Mouse (Mus musculus) hindbrain, embryonic 14.5 days (tissue): ENCODE data around the gene Vti1a. TPM values are rescaled to one million over a fixed set of nuclear protein-coding genes. Genes with fewer than 3 reads are reported as not detected.

ENCODE experiments used
- ATAC-seq: fragments of 200-750 bp; cut with Nextera tagmentation; 2 replicates; pipeline ENCODE4 v1.8.0; 2017; ENCODE audit warnings: moderate number of reproducible peaks, mild to moderate bottlenecking, moderate TSS enrichment, moderate library complexity; ENCODE audit not compliant: low FRiP score
- DNase-seq: peaks from one replicate; pipeline ENCODE4 v3.0.0-alpha.2; 2015; ENCODE audit warnings: low spot score
- H3K27ac ChIP-seq: fragments of 300-500 bp; sonication (generic); 2 replicates; pipeline ENCODE4 v1.5.1; 2014; ENCODE audit warnings: mild to moderate bottlenecking, moderate library complexity
- H3K27me3 ChIP-seq: fragments of 300-500 bp; sonication (generic); 2 replicates; pipeline ENCODE4 v1.6.1; 2014; ENCODE audit warnings: mild to moderate bottlenecking, low read length, mixed read lengths; ENCODE audit not compliant: control insufficient read depth, insufficient read depth
- H3K36me3 ChIP-seq: fragments of 300-500 bp; sonication (generic); replicated peaks from 2 replicates; pipeline ENCODE4 v1.6.1; 2014; ENCODE audit not compliant: control insufficient read depth, insufficient read depth
- H3K4me1 ChIP-seq: fragments of 300-500 bp; sonication (generic); replicated peaks from 2 replicates; pipeline ENCODE4 v1.6.1; 2014; ENCODE audit warnings: antibody characterized with exemption, low read length, mixed read lengths; ENCODE audit not compliant: control insufficient read depth, insufficient read depth
- H3K4me2 ChIP-seq: fragments of 300-500 bp; sonication (generic); replicated peaks from 2 replicates; pipeline ENCODE4 v1.6.1; 2014; ENCODE audit warnings: mild to moderate bottlenecking, moderate library complexity
- H3K4me3 ChIP-seq: fragments of 300-500 bp; sonication (generic); replicated peaks from 2 replicates; pipeline ENCODE4 v1.5.1; 2014; ENCODE audit warnings: mild to moderate bottlenecking, low read length
- H3K9ac ChIP-seq: fragments of 300-500 bp; sonication (generic); 2 replicates; pipeline ENCODE4 v1.6.1; 2014
- H3K9me3 ChIP-seq: fragments of 300-500 bp; sonication (generic); 2 replicates; pipeline ENCODE4 v1.6.1; 2016; ENCODE audit warnings: low read length; ENCODE audit not compliant: control insufficient read depth
- WGBS: fragments of 180-500 bp; shearing (Covaris S2); extraction: QIAGEN DNeasy Blood & Tissue Kit; methylation state at CpG from one replicate; pipeline ENCODE4 v1.1.7; 2014; 5-methylcytosine and 5-hydroxymethylcytosine counted together
- polyA plus RNA-seq: library from polyadenylated mRNA; unstranded; fragments of >200 nt; fragmentation: Nextera tagmentation; extraction: Ambion mirVana; gene quantifications from 2 replicates; pipeline ENCODE4 v1.2.1, GENCODE M21; 2014

The Vti1a gene
- 32.1 and 35.4 TPM in 2 replicates for polyA plus RNA-seq

DNA sequence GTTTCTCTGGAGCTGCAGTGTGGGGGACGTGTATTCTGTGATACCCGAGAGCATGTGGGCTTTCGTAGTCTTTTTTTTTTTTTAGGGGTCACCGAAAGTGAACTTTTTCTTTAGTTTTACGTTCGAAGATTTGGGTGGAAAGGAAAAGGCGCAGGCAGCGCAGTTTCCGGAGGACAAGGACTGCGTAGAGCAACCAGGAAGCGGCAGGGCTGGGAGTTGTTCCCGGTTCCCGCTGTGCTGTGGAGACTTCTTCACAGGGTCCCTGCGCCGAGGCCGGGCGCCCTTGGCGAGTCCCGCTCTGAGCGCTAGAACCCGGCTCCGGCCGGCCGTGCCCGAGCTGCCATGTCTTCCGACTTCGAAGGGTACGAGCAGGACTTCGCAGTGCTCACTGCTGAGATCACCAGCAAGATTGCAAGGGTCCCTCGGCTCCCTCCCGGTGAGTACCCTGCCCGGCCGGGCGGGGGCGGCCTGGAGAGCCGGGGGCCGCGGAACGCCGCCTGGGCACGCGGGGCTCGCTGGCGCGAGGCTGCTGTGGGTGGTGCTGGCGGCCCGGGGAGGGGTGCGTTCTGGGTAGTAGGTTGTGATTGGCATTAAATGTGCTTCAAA is at the start of gene Vti1a:
Gene Vti1a, plus strand, starts transcription at position 187 of the 606 bp plus-strand sequence.
- Histone ChIP-seq H3K4me2 (peak within 1 kb of the TSS; percentile 92), H3K4me3 (peak within 1 kb of the TSS; percentile 80), H3K27ac (peak within 1 kb of the TSS; percentile 85), H3K9me3 (no peaks in the 10 kb centered on the region), H3K27me3 (no peaks in the 10 kb centered on the region), H3K4me1 (peaks cover 27% of the 10 kb centered on the region), H3K36me3 (peaks cover 18% of the 10 kb centered on the region; the same call in 1 of the 2 replicates), H3K9ac (peak within 1 kb of the TSS; percentile 91)
- under 1% methylated on average over 48 of the region's 48 CpGs for WGBS
- DNase-seq (peak; percentile 93), ATAC-seq (peak; percentile 93)

- Histone ChIP-seq H3K4me2 (no peak overlapping the region), H3K36me3 (no peaks in the 10 kb centered on the region), H3K4me3 (no peak overlapping the region), H3K9ac (no peak overlapping the region), H3K9me3 (no peaks in the 10 kb centered on the region), H3K27me3 (no peaks in the 10 kb centered on the region), H3K27ac (no peak overlapping the region), H3K4me1 (no peaks in the 10 kb centered on the region)
- WGBS, result 93% methylated on average over 3 of the region's 3 CpGs
- ATAC-seq (no peak), DNase-seq (no peak)
These were observed 49.3 kb upstream of the Vti1a start for GRCm38 (mm10) chr19:55266786-55267185.

DNA sequence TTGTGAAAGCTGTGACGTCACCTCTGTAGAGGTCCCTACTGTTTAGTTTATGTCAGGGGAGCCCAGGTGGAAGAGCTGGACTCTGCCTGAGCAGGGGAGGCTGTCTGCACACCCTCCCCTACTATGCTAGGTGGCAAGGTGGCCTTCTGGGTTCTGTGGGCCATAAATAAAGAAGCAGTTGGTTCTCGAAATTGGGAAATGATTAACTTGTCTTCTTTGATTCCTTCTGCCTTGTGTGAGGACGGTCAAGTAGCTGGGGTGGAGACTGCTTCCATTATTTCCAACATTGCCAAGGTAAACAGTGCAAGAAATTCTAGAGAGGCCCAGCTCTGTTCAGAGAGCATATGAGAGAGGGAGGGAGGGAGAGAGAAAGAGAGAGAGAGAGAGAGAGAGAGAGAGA is 47.9 kb upstream of the Vti1a start:
- H3K36me3 ChIP-seq, result no peaks in the 10 kb centered on the region
- H3K4me1 ChIP-seq, result no peaks in the 10 kb centered on the region
- H3K4me3 ChIP-seq, result no peak overlapping the region
- H3K27ac ChIP-seq, result no peak overlapping the region
- H3K27me3 ChIP-seq, result no peaks in the 10 kb centered on the region
- H3K4me2 ChIP-seq, result no peak overlapping the region
- DNase-seq, result no peak
- WGBS, result 68% methylated on average over 3 of the region's 3 CpGs
- no peaks in the 10 kb centered on the region for H3K9me3 ChIP-seq
- H3K9ac ChIP-seq, result no peak overlapping the region
- no peak for ATAC-seq

GRCm38 (mm10) chr19:55269051-55269450 is 47.0 kb upstream of the Vti1a start:
- Histone ChIP-seq H3K4me1 (no peaks in the 10 kb centered on the region), H3K4me3 (no peak overlapping the region), H3K9me3 (no peaks in the 10 kb centered on the region), H3K9ac (no peak overlapping the region), H3K27me3 (no peaks in the 10 kb centered on the region), H3K4me2 (no peak overlapping the region), H3K36me3 (no peaks in the 10 kb centered on the region), H3K27ac (no peak overlapping the region)
- 93% methylated on average over 5 of the region's 5 CpGs for WGBS
- no peak for DNase-seq
- ATAC-seq, result no peak

DNA sequence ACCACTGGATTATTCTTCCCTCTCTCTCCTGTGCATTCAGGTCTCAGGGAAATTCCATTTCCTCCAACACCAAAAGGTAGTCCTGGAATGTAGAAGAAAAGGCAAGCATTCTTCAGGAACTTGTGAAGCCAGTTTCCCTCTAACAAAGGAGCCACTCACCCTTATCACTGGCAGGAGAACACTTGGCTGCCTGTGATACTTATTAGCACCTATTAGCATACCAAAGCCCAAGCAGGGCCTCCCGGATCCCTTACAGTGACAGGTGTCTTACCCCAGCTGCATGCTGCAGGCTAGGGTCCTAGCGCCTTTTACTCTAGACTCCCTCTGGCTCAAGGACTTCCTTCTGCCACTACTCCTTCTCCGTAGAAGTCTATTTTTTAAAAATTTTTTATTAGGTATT is 44.6 kb upstream of the Vti1a start:
- Histone ChIP-seq H3K9me3 (no peaks in the 10 kb centered on the region), H3K27me3 (no peaks in the 10 kb centered on the region), H3K4me2 (no peak overlapping the region), H3K27ac (no peak overlapping the region), H3K36me3 (no peaks in the 10 kb centered on the region), H3K4me3 (no peak overlapping the region), H3K9ac (no peak overlapping the region), H3K4me1 (no peaks in the 10 kb centered on the region)
- ATAC-seq, result no peak
- no peak for DNase-seq
- 23% methylated on average over 3 of the region's 3 CpGs for WGBS

- no peak overlapping the region for H3K4me2 ChIP-seq
- no peaks in the 10 kb centered on the region for H3K9me3 ChIP-seq
- H3K9ac ChIP-seq, result no peak overlapping the region
- ATAC-seq (no peak), DNase-seq (no peak)
- no peak overlapping the region for H3K4me3 ChIP-seq
- no peaks in the 10 kb centered on the region for H3K27me3 ChIP-seq
- no peaks in the 10 kb centered on the region for H3K36me3 ChIP-seq
- WGBS, result 90% methylated on average over 6 of the region's 6 CpGs
- no peaks in the 10 kb centered on the region for H3K4me1 ChIP-seq
- H3K27ac ChIP-seq, result no peak overlapping the region
These were observed 42.8 kb upstream of the Vti1a start for GRCm38 (mm10) chr19:55273340-55273739.

DNA sequence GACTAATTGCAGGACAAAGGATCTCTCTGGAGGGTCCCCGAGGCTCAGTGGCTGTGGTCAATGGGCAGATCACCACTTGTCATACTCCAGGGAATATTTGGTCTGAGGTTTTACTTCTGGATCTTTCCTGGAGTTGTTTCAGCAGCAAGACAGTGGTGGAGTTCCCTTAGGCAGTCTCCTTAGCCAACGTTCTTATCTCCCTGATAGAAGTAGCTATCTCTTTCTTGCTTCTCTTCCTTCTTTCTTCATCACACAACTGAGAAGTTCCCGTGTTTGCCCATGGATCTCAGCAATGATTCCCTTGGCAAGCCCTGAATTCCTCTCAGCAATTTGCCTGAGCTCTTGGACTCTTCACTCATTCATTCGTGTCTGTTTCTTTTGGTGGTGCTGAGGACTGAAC is 40.0 kb upstream of the Vti1a start:
- H3K9me3 ChIP-seq, result no peaks in the 10 kb centered on the region
- no peak overlapping the region for H3K9ac ChIP-seq
- H3K4me2 ChIP-seq, result no peak overlapping the region
- ATAC-seq (no peak), DNase-seq (no peak)
- no peak overlapping the region for H3K27ac ChIP-seq
- no peak overlapping the region for H3K4me3 ChIP-seq
- 86% methylated on average over 4 of the region's 4 CpGs for WGBS
- H3K4me1 ChIP-seq, result no peaks in the 10 kb centered on the region
- no peaks in the 10 kb centered on the region for H3K27me3 ChIP-seq
- H3K36me3 ChIP-seq, result no peaks in the 10 kb centered on the region; the same call in 1 of the 2 replicates

DNA sequence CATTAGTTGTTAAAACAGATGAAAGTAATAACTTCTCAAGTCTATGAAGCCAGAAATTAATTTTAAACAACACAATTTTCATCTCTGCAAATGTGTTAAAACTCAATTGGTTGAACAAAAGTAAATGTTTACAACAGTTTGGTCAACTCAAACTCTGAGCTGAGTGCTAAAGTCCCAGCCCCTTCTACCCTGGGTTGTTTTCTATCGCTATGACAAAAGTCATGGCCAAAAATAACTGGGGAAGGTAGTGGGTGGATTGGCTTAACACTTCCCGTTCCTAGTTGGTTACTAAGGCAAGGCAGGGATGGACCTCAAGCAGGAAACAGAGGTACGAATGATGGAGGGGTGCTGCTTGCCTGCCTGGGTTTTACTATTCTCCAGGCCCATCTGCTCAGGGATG is 39.3 kb upstream of the Vti1a start:
- Histone ChIP-seq H3K27ac (no peak overlapping the region), H3K4me1 (no peaks in the 10 kb centered on the region), H3K27me3 (no peaks in the 10 kb centered on the region), H3K9ac (no peak overlapping the region), H3K4me3 (no peak overlapping the region), H3K9me3 (no peaks in the 10 kb centered on the region), H3K4me2 (no peak overlapping the region), H3K36me3 (no peaks in the 10 kb centered on the region; the same call in 1 of the 2 replicates)
- no peak for ATAC-seq
- WGBS, result 88% methylated on average over 3 of the region's 3 CpGs
- no peak for DNase-seq

- Histone ChIP-seq H3K27me3 (no peaks in the 10 kb centered on the region), H3K27ac (no peak overlapping the region), H3K4me1 (no peaks in the 10 kb centered on the region), H3K36me3 (peaks cover 7% of the 10 kb centered on the region; the same call in 1 of the 2 replicates), H3K4me3 (no peak overlapping the region), H3K4me2 (no peak overlapping the region), H3K9me3 (no peaks in the 10 kb centered on the region), H3K9ac (no peak overlapping the region)
- DNase-seq, result no peak
- no peak for ATAC-seq
- WGBS, result 94% methylated on average over 4 of the region's 4 CpGs
These were observed 32.0 kb upstream of the Vti1a start for GRCm38 (mm10) chr19:55284093-55284492.

- Histone ChIP-seq H3K4me3 (no peak overlapping the region), H3K4me2 (no peak overlapping the region), H3K27me3 (no peaks in the 10 kb centered on the region), H3K9me3 (no peaks in the 10 kb centered on the region), H3K36me3 (peaks cover 14% of the 10 kb centered on the region; the same call in 1 of the 2 replicates), H3K27ac (no peak overlapping the region), H3K4me1 (no peaks in the 10 kb centered on the region), H3K9ac (no peak overlapping the region)
- DNase-seq (no peak), ATAC-seq (no peak)
- WGBS, result 95% methylated on average over 4 of the region's 4 CpGs
These were observed 30.1 kb upstream of the Vti1a start for GRCm38 (mm10) chr19:55286034-55286433.
